Mouse (Mus musculus): ENCODE measurements around the gene Inhbb. TPM values are rescaled to one million over a fixed set of nuclear protein-coding genes. Genes with fewer than 3 reads are reported as not detected.

Inhbb gene
- total and polyA plus RNA-seq, 3 experiments: not detected

GRCm38 (mm10) chr1:119404798-119405197 is 17.2 kb downstream of the Inhbb start:
- Histone ChIP-seq H3K27me3 (ENCODE audit: control insufficient read depth in 1 of 2, insufficient read depth in 2 of 2, low read length in 2 of 2) (no peaks in the 10 kb centered on the region), H3K4me3 (ENCODE audit: control insufficient read depth in 1 of 2, insufficient read depth in 1 of 2, low read depth in 2 of 2, low read length in 2 of 2) (no peak overlapping the region), H3K9ac (ENCODE audit: control insufficient read depth, low read depth, low read length, poor library complexity, severe bottlenecking) (no peak overlapping the region), H3K36me3 (ENCODE audit: control insufficient read depth in 1 of 2, insufficient read depth in 2 of 2, low read length in 2 of 2) (no peaks in the 10 kb centered on the region), H3K4me1 (ENCODE audit: control insufficient read depth in 1 of 2, insufficient read depth in 2 of 2, low read length in 2 of 2) (no peaks in the 10 kb centered on the region), H3K79me2 (ENCODE audit: control insufficient read depth, insufficient read depth, low read length, poor library complexity) (no peaks in the 10 kb centered on the region), H3K27ac (ENCODE audit: control insufficient read depth, low read depth, low read length) (no peak overlapping the region), H3K9me3 (replicated peaks; ENCODE audit: insufficient read depth, low read length) (no peaks in the 10 kb centered on the region)
- no peak for DNase-seq (ENCODE audit: low read depth, low spot score)
- TF ChIP-seq HCFC1 (IDR thresholded peaks at IDR 0.05; ENCODE audit: low read depth, low read length) (no peak), TAL1 (IDR thresholded peaks at IDR 0.05; ENCODE audit: low read length) (no peak), EP300 (IDR thresholded peaks at IDR 0.05; ENCODE audit: low read depth in 1 of 2, low read length in 2 of 2) (no peak), NELFE (IDR thresholded peaks at IDR 0.05; ENCODE audit: low read depth, low read length) (no peak), MAZ (IDR thresholded peaks at IDR 0.05; ENCODE audit: low read depth, low read length) (no peak), SMC3 (IDR thresholded peaks at IDR 0.05; ENCODE audit: low read depth, low read length) (no peak), ETS1 (IDR thresholded peaks at IDR 0.05; ENCODE audit: low read depth, low read length) (no peak), ZC3H11A (IDR thresholded peaks at IDR 0.05; ENCODE audit: low read depth, low read length) (no peak), JUND (IDR thresholded peaks at IDR 0.05; ENCODE audit: low read depth, low read length) (no peak)

GRCm38 (mm10) chr1:119404341-119404740 is 17.7 kb downstream of the Inhbb start:
- H3K4me3 ChIP-seq (ENCODE audit: control insufficient read depth in 1 of 2, insufficient read depth in 1 of 2, low read depth in 2 of 2, low read length in 2 of 2): no peak overlapping the region
- DNase-seq (ENCODE audit: low read depth, low spot score): no peak
- no peak overlapping the region for H3K9ac ChIP-seq (ENCODE audit: control insufficient read depth, low read depth, low read length, poor library complexity, severe bottlenecking)
- no peaks in the 10 kb centered on the region for H3K27me3 ChIP-seq (ENCODE audit: control insufficient read depth in 1 of 2, insufficient read depth in 2 of 2, low read length in 2 of 2)
- H3K79me2 ChIP-seq (ENCODE audit: control insufficient read depth, insufficient read depth, low read length, poor library complexity): no peaks in the 10 kb centered on the region
- no peaks in the 10 kb centered on the region for H3K9me3 ChIP-seq (replicated peaks; ENCODE audit: insufficient read depth, low read length)
- H3K27ac ChIP-seq (ENCODE audit: control insufficient read depth, low read depth, low read length): no peak overlapping the region
- no peaks in the 10 kb centered on the region for H3K36me3 ChIP-seq (ENCODE audit: control insufficient read depth in 1 of 2, insufficient read depth in 2 of 2, low read length in 2 of 2)
- no peak for TF ChIP-seq MYC (IDR thresholded peaks at IDR 0.05; ENCODE audit: low read depth, low read length)
- no peak for TF ChIP-seq GABPA (IDR thresholded peaks at IDR 0.05; ENCODE audit: low read depth, low read length)
- TF ChIP-seq POLR2AphosphoS5 (IDR thresholded peaks at IDR 0.05; ENCODE audit: borderline replicate concordance, low read depth, low read length): no peak
- no peak for TF ChIP-seq TAL1 (IDR thresholded peaks at IDR 0.05; ENCODE audit: low read length)
- no peak for TF ChIP-seq TBP (IDR thresholded peaks at IDR 0.05; ENCODE audit: low read depth, low read length)
- no peak for TF ChIP-seq CHD1 (IDR thresholded peaks at IDR 0.05; ENCODE audit: low read depth, low read length)
- no peak for TF ChIP-seq SMC3 (IDR thresholded peaks at IDR 0.05; ENCODE audit: low read depth, low read length)
- TF ChIP-seq ZKSCAN1 (IDR thresholded peaks at IDR 0.05; ENCODE audit: low read depth, low read length): no peak
- no peak for TF ChIP-seq ETS1 (IDR thresholded peaks at IDR 0.05; ENCODE audit: low read depth, low read length)
- no peaks in the 10 kb centered on the region for H3K4me1 ChIP-seq (ENCODE audit: control insufficient read depth in 1 of 2, insufficient read depth in 2 of 2, low read length in 2 of 2)

- no peaks in the 10 kb centered on the region for H3K79me2 ChIP-seq (ENCODE audit: control insufficient read depth, insufficient read depth, low read length, poor library complexity)
- H3K9me3 ChIP-seq (replicated peaks; ENCODE audit: insufficient read depth, low read length): no peaks in the 10 kb centered on the region
- no peaks in the 10 kb centered on the region for H3K27me3 ChIP-seq (ENCODE audit: control insufficient read depth in 1 of 2, insufficient read depth in 2 of 2, low read length in 2 of 2)
- no peaks in the 10 kb centered on the region for H3K36me3 ChIP-seq (ENCODE audit: control insufficient read depth in 1 of 2, insufficient read depth in 2 of 2, low read length in 2 of 2)
- no peak overlapping the region for H3K4me3 ChIP-seq (ENCODE audit: control insufficient read depth in 1 of 2, insufficient read depth in 1 of 2, low read depth in 2 of 2, low read length in 2 of 2)
- H3K4me1 ChIP-seq (ENCODE audit: control insufficient read depth in 1 of 2, insufficient read depth in 2 of 2, low read length in 2 of 2): no peaks in the 10 kb centered on the region
- H3K27ac ChIP-seq (ENCODE audit: control insufficient read depth, low read depth, low read length): no peak overlapping the region
- no peak for DNase-seq (ENCODE audit: low read depth, low spot score)
- H3K9ac ChIP-seq (ENCODE audit: control insufficient read depth, low read depth, low read length, poor library complexity, severe bottlenecking): no peak overlapping the region
- TF ChIP-seq ZKSCAN1 (IDR thresholded peaks at IDR 0.05; ENCODE audit: low read depth, low read length): no peak
Observed at GRCm38 (mm10) chr1:119401249-119401648, 20.8 kb downstream of the Inhbb start.

Data from MEL (cell line).